Mouse (Mus musculus) neutrophil, adult 5-6 weeks (primary cell): ENCODE results near the gene Csrnp1. TPM values are rescaled to one million over a fixed set of nuclear protein-coding genes. Genes with fewer than 3 reads are reported as not detected.

Experiments
- ATAC-seq: fragments of 151-379, 151-347 bp; 2 replicates; pipeline ENCODE4 v1.8.0; 2017; ENCODE audit warnings: mild to moderate bottlenecking, moderate TSS enrichment; ENCODE audit not compliant: insufficient number of reproducible peaks, poor library complexity, low FRiP score, severe bottlenecking; ENCODE audit errors: extremely low read depth
- total RNA-seq: library from RNA; stranded (forward); fragments of 200-1000 nt; gene quantifications from 2 replicates; pipeline ENCODE4 v1.2.3, GENCODE M21; 2017

Csrnp1 gene
- total RNA-seq, 1 experiment from 2014 or later, result 114 TPM

- no peak for ATAC-seq
Measured at GRCm38 (mm10) chr9:119925120-119925657, 59.3 kb downstream of the Csrnp1 start.

- ATAC-seq, result no peak
Measured at GRCm38 (mm10) chr9:119923462-119923861, 61.0 kb downstream of the Csrnp1 start.

Other genes starting within 250 kb of the Csrnp1 start
- not detected in 2 replicates for gene Scn11a, start 159.2 kb downstream of the Csrnp1 start, total RNA-seq
- 90.0 and 97.9 TPM in 2 replicates for gene Wdr48, start 89.8 kb downstream of the Csrnp1 start, total RNA-seq
- gene Gorasp1, start 47.1 kb downstream of the Csrnp1 start, total RNA-seq, result 1.7 and 3.6 TPM in 2 replicates
- gene Ttc21a, start 47.1 kb downstream of the Csrnp1 start, total RNA-seq, result 0.35 TPM in 1 of 2 replicates, not detected in the other
- not detected in 2 replicates for gene Xirp1, start 38.9 kb upstream of the Csrnp1 start, total RNA-seq
- 12.9 and 15.5 TPM in 2 replicates for gene Cx3cr1, start 85.2 kb upstream of the Csrnp1 start, total RNA-seq
- gene Ccr8, start 107.5 kb upstream of the Csrnp1 start, total RNA-seq, result not detected in 2 replicates
- gene Slc25a38, start 125.7 kb upstream of the Csrnp1 start, total RNA-seq, result 25.1 and 29.1 TPM in 2 replicates
- gene Rpsa, start 143.0 kb upstream of the Csrnp1 start, total RNA-seq, result 1,686 and 1,792 TPM in 2 replicates
- not detected in 2 replicates for gene Mobp, start 165.0 kb upstream of the Csrnp1 start, total RNA-seq